Mouse (Mus musculus): ENCODE results near the gene Gng2.

GRCm38 (mm10) chr14:19970106-19970785 is 7.2 kb downstream of the Gng2 start:
- TF ChIP-seq USF1 (IDR thresholded peaks at IDR 0.05; ENCODE audit: low read depth) (no peak), CTCF (IDR thresholded peaks at IDR 0.05; ENCODE audit: control insufficient read depth, insufficient read depth, insufficient read length) (no peak), CEBPB (IDR thresholded peaks at IDR 0.05; ENCODE audit: low read depth) (no peak), MYOG (IDR thresholded peaks at IDR 0.05; ENCODE audit: control insufficient read depth, extremely low read depth, insufficient read length) (no peak)
